Mouse (Mus musculus): Measurements from ENCODE around the gene Adamts1. TPM values are rescaled to one million over a fixed set of nuclear protein-coding genes. Genes with fewer than 3 reads are reported as not detected.

Adamts1 gene
- polyA plus RNA-seq, 1 experiment from 2014 or later: 10.6 TPM

- H3K36me3 ChIP-seq (ENCODE audit: control insufficient read depth, insufficient read depth, low read length): no peaks in the 10 kb centered on the region
These were observed 4.2 kb upstream of the Adamts1 start for GRCm38 (mm10) chr16:85807072-85807471.

GRCm38 (mm10) chr16:85805581-85805980 is 2.7 kb upstream of the Adamts1 start:
- no peak for TF ChIP-seq CTCF (IDR thresholded peaks at IDR 0.05; ENCODE audit: low read depth)
- no peak for TF ChIP-seq EP300 (optimal IDR thresholded peaks at IDR 0.05)

More at GRCm38 (mm10) chr16:85807072-85807471, 4.2 kb upstream of the Adamts1 start:
- no peaks in the 10 kb centered on the region for H3K4me1 ChIP-seq (replicated peaks; ENCODE audit: control insufficient read depth, insufficient read depth)
- ATAC-seq (ENCODE audit: low FRiP score, low TSS enrichment) (no peak), DNase-seq (ENCODE audit: low spot score) (peak; percentile 29)
- no peaks in the 10 kb centered on the region for H3K27me3 ChIP-seq (ENCODE audit: control insufficient read depth, insufficient read depth, low read length)
- no peak overlapping the region for H3K9ac ChIP-seq (ENCODE audit: low read length)
- H3K4me3 ChIP-seq (ENCODE audit: low read depth, low read length): no peak overlapping the region
- peak overlapping the region; percentile 27; the same call in 1 of the 2 replicates for H3K4me2 ChIP-seq (replicated peaks; ENCODE audit: low read depth)
- peak; percentile 81 for TF ChIP-seq CTCF (IDR thresholded peaks at IDR 0.05; ENCODE audit: low read depth)
- TF ChIP-seq EP300 (optimal IDR thresholded peaks at IDR 0.05): no peak
- H3K9me3 ChIP-seq (ENCODE audit: control insufficient read depth, low read length): no peaks in the 10 kb centered on the region
- no peak overlapping the region for H3K27ac ChIP-seq (replicated peaks)
- 11% methylated on average over 3 of the region's 3 CpGs for WGBS

GRCm38 (mm10) chr16:85803613-85804551 is 969 bp upstream of the Adamts1 start:
- TF ChIP-seq CTCF (IDR thresholded peaks at IDR 0.05; ENCODE audit: low read depth) (no peak), EP300 (optimal IDR thresholded peaks at IDR 0.05) (no peak)
- Histone ChIP-seq H3K4me3 (ENCODE audit: low read depth, low read length) (peak overlapping the region; percentile 79), H3K4me2 (replicated peaks; ENCODE audit: low read depth) (peak overlapping the region; percentile 87), H3K27ac (replicated peaks) (peak overlapping the region; percentile 94), H3K36me3 (ENCODE audit: control insufficient read depth, insufficient read depth, low read length) (peaks cover 6% of the 10 kb centered on the region), H3K9me3 (ENCODE audit: control insufficient read depth, low read length) (no peaks in the 10 kb centered on the region), H3K27me3 (ENCODE audit: control insufficient read depth, insufficient read depth, low read length) (no peaks in the 10 kb centered on the region), H3K9ac (ENCODE audit: low read length) (peak overlapping the region; percentile 87), H3K4me1 (replicated peaks; ENCODE audit: control insufficient read depth, insufficient read depth) (no peaks in the 10 kb centered on the region)
- ATAC-seq (ENCODE audit: low FRiP score, low TSS enrichment) (peak; percentile 30; the same call in 1 of the 2 replicates), DNase-seq (ENCODE audit: low spot score) (peak; percentile 67)
- WGBS: under 1% methylated on average over 22 of the region's 25 CpGs

More at GRCm38 (mm10) chr16:85805581-85805980, 2.7 kb upstream of the Adamts1 start:
- Histone ChIP-seq H3K36me3 (ENCODE audit: control insufficient read depth, insufficient read depth, low read length) (no peaks in the 10 kb centered on the region), H3K4me3 (ENCODE audit: low read depth, low read length) (no peak overlapping the region), H3K4me1 (replicated peaks; ENCODE audit: control insufficient read depth, insufficient read depth) (no peaks in the 10 kb centered on the region), H3K27ac (replicated peaks) (no peak overlapping the region), H3K9me3 (ENCODE audit: control insufficient read depth, low read length) (no peaks in the 10 kb centered on the region), H3K4me2 (replicated peaks; ENCODE audit: low read depth) (no peak overlapping the region), H3K9ac (ENCODE audit: low read length) (no peak overlapping the region), H3K27me3 (ENCODE audit: control insufficient read depth, insufficient read depth, low read length) (no peaks in the 10 kb centered on the region)
- WGBS: 60% methylated on average over 2 of the region's 2 CpGs
- DNase-seq (ENCODE audit: low spot score): no peak
- ATAC-seq (ENCODE audit: low FRiP score, low TSS enrichment): no peak

GRCm38 (mm10) chr16:85801971-85802811 is 722 bp downstream of the Adamts1 start:
- no peak; the same call in 1 of the 2 replicates for ATAC-seq (ENCODE audit: low FRiP score, low TSS enrichment)
- peak overlapping the region; percentile 94 for H3K27ac ChIP-seq (replicated peaks)
- no peaks in the 10 kb centered on the region for H3K9me3 ChIP-seq (ENCODE audit: control insufficient read depth, low read length)
- peaks cover 18% of the 10 kb centered on the region for H3K36me3 ChIP-seq (ENCODE audit: control insufficient read depth, insufficient read depth, low read length)
- H3K27me3 ChIP-seq (ENCODE audit: control insufficient read depth, insufficient read depth, low read length): no peaks in the 10 kb centered on the region
- H3K4me3 ChIP-seq (ENCODE audit: low read depth, low read length): peak overlapping the region; percentile 79
- H3K4me2 ChIP-seq (replicated peaks; ENCODE audit: low read depth): peak overlapping the region; percentile 87
- DNase-seq (ENCODE audit: low spot score): peak; percentile 42
- WGBS: under 1% methylated on average over 66 of the region's 67 CpGs
- TF ChIP-seq CTCF (IDR thresholded peaks at IDR 0.05; ENCODE audit: low read depth): peak; percentile 23
- TF ChIP-seq EP300 (optimal IDR thresholded peaks at IDR 0.05): no peak
- no peaks in the 10 kb centered on the region for H3K4me1 ChIP-seq (replicated peaks; ENCODE audit: control insufficient read depth, insufficient read depth)
- H3K9ac ChIP-seq (ENCODE audit: low read length): peak overlapping the region; percentile 87

- peak overlapping the region; percentile 87 for H3K9ac ChIP-seq (ENCODE audit: low read length)
- peaks cover 23% of the 10 kb centered on the region for H3K36me3 ChIP-seq (ENCODE audit: control insufficient read depth, insufficient read depth, low read length)
- peak overlapping the region; percentile 79 for H3K4me3 ChIP-seq (ENCODE audit: low read depth, low read length)
- H3K4me1 ChIP-seq (replicated peaks; ENCODE audit: control insufficient read depth, insufficient read depth): no peaks in the 10 kb centered on the region
- peak overlapping the region; percentile 94 for H3K27ac ChIP-seq (replicated peaks)
- H3K27me3 ChIP-seq (ENCODE audit: control insufficient read depth, insufficient read depth, low read length): no peaks in the 10 kb centered on the region
- DNase-seq (ENCODE audit: low spot score) (peak; percentile 85), ATAC-seq (ENCODE audit: low FRiP score, low TSS enrichment) (peak; percentile 84)
- H3K9me3 ChIP-seq (ENCODE audit: control insufficient read depth, low read length): no peaks in the 10 kb centered on the region
- H3K4me2 ChIP-seq (replicated peaks; ENCODE audit: low read depth): peak overlapping the region; percentile 87
- WGBS: under 1% methylated on average over 23 of the region's 23 CpGs
- TF ChIP-seq EP300 (optimal IDR thresholded peaks at IDR 0.05): no peak
- TF ChIP-seq CTCF (IDR thresholded peaks at IDR 0.05; ENCODE audit: low read depth): peak; percentile 75
These were observed 1.7 kb downstream of the Adamts1 start for GRCm38 (mm10) chr16:85801252-85801651.
